Mouse (Mus musculus) CD4-positive, CD25-positive, alpha-beta regulatory T cell, adult 9 weeks (primary cell): Measurements from ENCODE around the gene Gm8909. TPM values are rescaled to one million over a fixed set of nuclear protein-coding genes. Genes with fewer than 3 reads are reported as not detected.

Experiments used
- polyA plus RNA-seq: library from polyadenylated mRNA; unstranded; fragments of 100-300 nt; shearing (Covaris generic); gene quantifications from one replicate; pipeline ENCODE4 v1.2.1, GENCODE M21; 2017

Gene Gm8909
- polyA plus RNA-seq: 14.0 TPM

GRCm38 (mm10) chr17:36168039-36168652, at the start of gene Gm8909:
Gene Gm8909, minus strand, starts transcription at chr17:36168537.

GRCm38 (mm10) chr17:36190169-36190507, 21.8 kb upstream of the Gm8909 start, which contains the start of gene H2-T3:
Gene H2-T3, minus strand, starts transcription at chr17:36190287.

GRCm38 (mm10) chr17:36128968-36129817, 39.1 kb downstream of the Gm8909 start, which contains the start of gene Gm7030:
Gene Gm7030, minus strand, starts transcription at chr17:36129425.

GRCm38 (mm10) chr17:36121352-36122020, 46.9 kb downstream of the Gm8909 start, which contains the start of gene Gm19684:
Gene Gm19684, plus strand, starts transcription at chr17:36121678.

Other genes with a start within 250 kb of the Gm8909 start
- 163 TPM for gene Abcf1, start 198.8 kb downstream of the Gm8909 start, polyA plus RNA-seq
- 13.7 TPM for gene Gnl1, start 188.7 kb downstream of the Gm8909 start, polyA plus RNA-seq
- gene Prr3, start 188.3 kb downstream of the Gm8909 start, polyA plus RNA-seq: 23.8 TPM
- 28.1 TPM for gene H2-T24, start 148.0 kb downstream of the Gm8909 start, polyA plus RNA-seq
- 779 TPM for gene H2-T23, start 135.7 kb downstream of the Gm8909 start, polyA plus RNA-seq
- 262 TPM for gene H2-T22, start 125.8 kb downstream of the Gm8909 start, polyA plus RNA-seq
- gene Gm6034, start 125.6 kb downstream of the Gm8909 start, polyA plus RNA-seq: 0.65 TPM
- gene Gm11127, start 110.2 kb downstream of the Gm8909 start, polyA plus RNA-seq: not detected
- gene Gm19684, start 46.9 kb downstream of the Gm8909 start, polyA plus RNA-seq: 1.4 TPM
- gene Gm7030, start 39.1 kb downstream of the Gm8909 start, polyA plus RNA-seq: 0.33 TPM
- gene H2-T3, start 21.8 kb upstream of the Gm8909 start, polyA plus RNA-seq: 0.46 TPM
- 203 TPM for gene Rpp21, start 89.5 kb upstream of the Gm8909 start, polyA plus RNA-seq
- gene Trim39, start 103.7 kb upstream of the Gm8909 start, polyA plus RNA-seq: 23.0 TPM
- not detected for gene H2-M10.2, start 118.0 kb upstream of the Gm8909 start, polyA plus RNA-seq
- not detected for gene H2-M10.1, start 157.6 kb upstream of the Gm8909 start, polyA plus RNA-seq
- not detected for gene H2-M10.3, start 199.9 kb upstream of the Gm8909 start, polyA plus RNA-seq